Mouse (Mus musculus) MEL (cell line): ENCODE results near the gene Nasp.

Source experiments
- CTCF ChIP-seq, 3 experiments: IDR thresholded peaks in 2 of 3; conservative IDR thresholded peaks in 1 of 3; 2 replicates each; pipeline ENCODE4 v1.5.1; 2011 to 2012; ENCODE audit warnings: low read length in 3 of 3, low read depth in 2 of 3, mild to moderate bottlenecking in 2 of 3, improper control_type of control experiment in 1 of 3, inconsistent platforms in 1 of 3, mixed read lengths in 1 of 3, moderate library complexity in 1 of 3; ENCODE audit not compliant: control insufficient read depth in 1 of 3, insufficient read depth in 1 of 3, poor library complexity in 1 of 3, severe bottlenecking in 1 of 3
- E2F4 ChIP-seq: IDR thresholded peaks from 2 replicates; pipeline ENCODE4 v1.6.1; 2011; ENCODE audit warnings: low read depth, low read length, improper control_type of control experiment, borderline replicate concordance
- ELF1 ChIP-seq: IDR thresholded peaks from 2 replicates; pipeline ENCODE4 v1.6.1; 2014; ENCODE audit warnings: low read depth, mild to moderate bottlenecking, inconsistent platforms, low read length, improper control_type of control experiment, moderate library complexity
- EP300 ChIP-seq, 2 experiments: IDR thresholded peaks; 2 replicates each; pipeline ENCODE4 v1.6.1; 2011; ENCODE audit warnings: improper control_type of control experiment in 2 of 2, low read length in 2 of 2, low read depth in 1 of 2, mild to moderate bottlenecking in 1 of 2
- ETS1 ChIP-seq: IDR thresholded peaks from 2 replicates; pipeline ENCODE4 v1.6.1; 2012; ENCODE audit warnings: low read depth, mild to moderate bottlenecking, inconsistent platforms, low read length, improper control_type of control experiment, moderate library complexity
- GATA1 ChIP-seq: IDR thresholded peaks from 2 replicates; pipeline ENCODE4 v1.6.1; 2011; ENCODE audit warnings: low read depth, low read length, improper control_type of control experiment
- HCFC1 ChIP-seq: IDR thresholded peaks from 2 replicates; pipeline ENCODE4 v1.6.1; 2012; ENCODE audit warnings: low read depth, mild to moderate bottlenecking, inconsistent platforms, low read length, improper control_type of control experiment, moderate library complexity
- MAX ChIP-seq: IDR thresholded peaks from 2 replicates; pipeline ENCODE4 v1.6.1; 2011; ENCODE audit warnings: low read length, improper control_type of control experiment
- MYC ChIP-seq: IDR thresholded peaks from 2 replicates; pipeline ENCODE4 v1.6.1; 2011; ENCODE audit warnings: low read depth, mild to moderate bottlenecking, low read length, improper control_type of control experiment, moderate library complexity
- NRF1 ChIP-seq: IDR thresholded peaks from 2 replicates; pipeline ENCODE4 v1.6.1; 2014; ENCODE audit warnings: low read depth, mild to moderate bottlenecking, inconsistent platforms, low read length, improper control_type of control experiment, moderate library complexity; ENCODE audit not compliant: poor library complexity, insufficient read depth, severe bottlenecking
- POLR2A ChIP-seq, 2 experiments: IDR thresholded peaks; 2 replicates each; pipeline ENCODE4 v1.6.1; 2011 to 2012; ENCODE audit warnings: low read length in 2 of 2, mild to moderate bottlenecking in 2 of 2, control low read depth in 1 of 2, improper control_type of control experiment in 1 of 2, low read depth in 1 of 2, moderate library complexity in 1 of 2; ENCODE audit not compliant: control insufficient read depth in 1 of 2, insufficient read depth in 1 of 2, poor library complexity in 1 of 2
- USF1 ChIP-seq: IDR thresholded peaks from 2 replicates; pipeline ENCODE4 v1.6.1; 2014; ENCODE audit warnings: low read depth, mild to moderate bottlenecking, inconsistent platforms, low read length, improper control_type of control experiment, moderate library complexity
- ZKSCAN1 ChIP-seq: IDR thresholded peaks from 2 replicates; pipeline ENCODE4 v1.6.1; 2012; ENCODE audit warnings: low read depth, mild to moderate bottlenecking, inconsistent platforms, low read length, improper control_type of control experiment, moderate library complexity
- ZNF384 ChIP-seq: IDR thresholded peaks from 2 replicates; pipeline ENCODE4 v1.6.1; 2012; ENCODE audit warnings: low read depth, mild to moderate bottlenecking, inconsistent platforms, low read length, improper control_type of control experiment

GRCm38 (mm10) chr4:116655658-116656057, 27.9 kb upstream of the Nasp start:
- TF ChIP-seq ZNF384 (no peak), GATA1 (no peak), NRF1 (no peak), MYC (no peak), HCFC1 (no peak), ELF1 (no peak), EP300 (IDR thresholded peaks at IDR 0.05; ENCODE audit: low read depth in 1 of 2, low read length in 2 of 2) (no peak), USF1 (no peak), E2F4 (no peak), ZKSCAN1 (no peak), ETS1 (no peak), MAX (no peak), CTCF (IDR thresholded peaks at IDR 0.05 in 2 of 3, conservative IDR thresholded peaks at IDR 0.05 in 1 of 3; ENCODE audit: control insufficient read depth in 1 of 3, insufficient read depth in 1 of 3, low read depth in 2 of 3, low read length in 3 of 3, poor library complexity in 1 of 3, severe bottlenecking in 1 of 3) (no peak), POLR2A (IDR thresholded peaks at IDR 0.05; ENCODE audit: control insufficient read depth in 1 of 2, insufficient read depth in 1 of 2, low read depth in 1 of 2, low read length in 2 of 2, poor library complexity in 1 of 2) (no peak)
